In the genomic region with DNA sequence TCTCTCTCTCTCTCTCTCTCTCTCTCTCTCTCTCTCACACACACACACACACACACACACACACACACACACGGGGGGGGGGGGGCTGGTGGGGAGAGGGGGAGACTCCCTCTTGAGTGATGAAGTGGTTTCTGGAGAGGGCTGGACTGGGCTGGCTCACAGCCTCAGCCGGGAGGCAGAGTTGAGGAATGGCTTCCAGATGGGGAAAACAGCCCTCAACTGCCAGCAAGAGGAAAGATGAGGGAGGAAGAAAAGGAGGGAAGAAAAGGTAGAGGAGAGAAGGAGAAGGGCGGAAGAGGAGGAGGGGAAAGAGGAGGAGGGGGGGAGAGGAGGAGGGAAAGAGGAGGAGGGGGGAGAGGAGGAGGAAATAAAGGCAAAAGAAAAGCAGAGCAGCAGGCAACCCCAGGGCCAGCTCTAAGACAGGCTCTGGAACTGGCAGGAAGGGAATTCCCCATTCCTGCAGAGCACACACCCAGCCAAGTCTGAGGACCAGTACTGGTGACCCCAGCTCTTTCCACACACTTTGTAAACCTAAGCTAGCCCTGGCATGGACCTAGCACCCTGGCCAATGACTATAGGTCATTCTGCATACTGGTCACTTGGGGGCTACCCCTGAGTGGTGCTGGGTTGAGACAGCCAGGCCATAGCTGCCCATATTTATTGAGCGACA, we compare ENCODE assay signal across 8 mouse cellular contexts. TPM values are rescaled to one million over a fixed set of nuclear protein-coding genes. Genes with fewer than 3 reads are reported as not detected.
DNase-seq lines count a peak whose midpoint lies in the region; ATAC-seq and TF ChIP-seq lines count a peak whose summit lies in the region.

No protein-coding gene starts in this region.

- H3K4me3 ChIP-seq in embryonic facial prominence, embryonic 14.5 days (ENCODE audit: low read depth, low read length), result no peak overlapping the region
- H3K4me3 ChIP-seq in limb, embryonic 11.5 days (ENCODE audit: low read depth, low read length), result no peak overlapping the region
- no peak overlapping the region for H3K4me3 ChIP-seq in cerebellum, adult 2 months (replicated peaks; ENCODE audit: insufficient read depth, low read depth, low read length)

- TF ChIP-seq POLR2A in cerebellum, adult 2 months (IDR thresholded peaks at IDR 0.05; ENCODE audit: borderline replicate concordance, insufficient read depth, low read length), result no peak

- H3K9ac ChIP-seq in embryonic facial prominence, embryonic 14.5 days (ENCODE audit: low read depth, low read length), result peak overlapping the region; percentile 35; the same call in 1 of the 2 replicates
- H3K9ac ChIP-seq in limb, embryonic 11.5 days (ENCODE audit: low read length), result peak overlapping the region; percentile 51

- no peaks in the 10 kb centered on the region for H3K9me3 ChIP-seq in embryonic facial prominence, embryonic 14.5 days (ENCODE audit: control insufficient read depth, low read length)
- H3K9me3 ChIP-seq in limb, embryonic 11.5 days (ENCODE audit: control insufficient read depth, low read length), result no peaks in the 10 kb centered on the region

- H3K4me2 ChIP-seq in embryonic facial prominence, embryonic 14.5 days (ENCODE audit: low read depth, low read length), result peak overlapping the region; percentile 35
- H3K4me2 ChIP-seq in limb, embryonic 11.5 days (ENCODE audit: low read depth, severe bottlenecking), result peak overlapping the region; percentile 42

- 37% methylated on average over 3 of the region's 4 CpGs for WGBS in embryonic facial prominence, embryonic 14.5 days
- WGBS in limb, embryonic 11.5 days, result 22% methylated on average over 3 of the region's 4 CpGs
- WGBS in cerebellum, adult 2 months, result 60% methylated on average over 4 of the region's 4 CpGs

- no peak for ATAC-seq in CD4-positive, CD25-positive, alpha-beta regulatory T cell, adult 4 months
- peak; percentile 79 for ATAC-seq in embryonic facial prominence, embryonic 14.5 days (ENCODE audit: low read depth)
- ATAC-seq in limb, embryonic 11.5 days (ENCODE audit: insufficient number of reproducible peaks, low FRiP score, low TSS enrichment, low read depth), result peak; percentile 87

- H3K27me3 ChIP-seq in embryonic facial prominence, embryonic 14.5 days (replicated peaks; ENCODE audit: control insufficient read depth, insufficient read depth, low read length), result no peaks in the 10 kb centered on the region
- H3K27me3 ChIP-seq in limb, embryonic 11.5 days (ENCODE audit: control insufficient read depth, insufficient read depth, low read length), result no peaks in the 10 kb centered on the region
- no peaks in the 10 kb centered on the region for H3K27me3 ChIP-seq in cerebellum, adult 2 months (ENCODE audit: control insufficient read depth, insufficient read depth, low read length)

- no peaks in the 10 kb centered on the region for H3K36me3 ChIP-seq in embryonic facial prominence, embryonic 14.5 days (ENCODE audit: control insufficient read depth, insufficient read depth, low read length)
- H3K36me3 ChIP-seq in limb, embryonic 11.5 days (ENCODE audit: control insufficient read depth, insufficient read depth, low read length), result no peaks in the 10 kb centered on the region

- peak; percentile 36 for DNase-seq in CD4-positive, CD25-positive, alpha-beta regulatory T cell, adult 2 months (ENCODE audit: low read depth, low spot score)
- peak; percentile 89 for DNase-seq in embryonic facial prominence, embryonic 14.5 days (ENCODE audit: low spot score)
- DNase-seq in heart, postnatal 4 days, result peak; percentile 71
- peak; percentile 79 for DNase-seq in limb, embryonic 11.5 days (ENCODE audit: low spot score)
- peak; percentile 65 for DNase-seq in neural tube, embryonic 10.5 days (ENCODE audit: extremely low spot score, low spot score)
- no peak for DNase-seq in cerebellum, adult 2 months
- DNase-seq in left cerebral cortex, adult 9 months (ENCODE audit: low spot score in 2 of 2), result no peak

- H3K27ac ChIP-seq in embryonic facial prominence, embryonic 14.5 days (replicated peaks; ENCODE audit: low read depth, low read length), result peak overlapping the region; percentile 97
- H3K27ac ChIP-seq in limb, embryonic 11.5 days (replicated peaks; ENCODE audit: low read depth, low read length), result peak overlapping the region; percentile 99
- no peak overlapping the region for H3K27ac ChIP-seq in cerebellum, adult 2 months (ENCODE audit: insufficient read depth, low read length)

- H3K4me1 ChIP-seq in embryonic facial prominence, embryonic 14.5 days (ENCODE audit: control insufficient read depth, insufficient read depth, low read length), result peaks cover 15% of the 10 kb centered on the region
- peaks cover 31% of the 10 kb centered on the region for H3K4me1 ChIP-seq in limb, embryonic 11.5 days (ENCODE audit: control insufficient read depth, insufficient read depth, low read length)
- H3K4me1 ChIP-seq in cerebellum, adult 2 months (ENCODE audit: control insufficient read depth, insufficient read depth, low read length), result peaks cover 23% of the 10 kb centered on the region

- no peak for TF ChIP-seq CTCF in cerebellum, adult 2 months (IDR thresholded peaks at IDR 0.05; ENCODE audit: borderline replicate concordance, insufficient read depth, low read depth, low read length)

RNA-seq across cellular contexts. Expression of gene Tspan32, which starts 4.3 kb away (rescaled TPM):
- polyA plus RNA-seq in CD4-positive, CD25-positive, alpha-beta regulatory T cell, adult 4 months (2017; shearing (Covaris generic)), result 100 to 1,000 TPM; 672 to 754 TPM
- 3.5 TPM in 2 replicates for polyA plus RNA-seq in embryonic facial prominence, embryonic 14.5 days (2014; fragmentation: Nextera tagmentation; extraction: Ambion mirVana)
- total RNA-seq in heart, postnatal 4 days (2021), result under 1 TPM; 0.45 to 0.64 TPM
- polyA plus RNA-seq in limb, embryonic 11.5 days (2014; fragmentation: Nextera tagmentation; extraction: Ambion mirVana), result 3.8 and 4.8 TPM in 2 replicates
- 0.25 and 0.32 TPM in 2 replicates for polyA plus RNA-seq in cerebellum, adult 2 months (2012; rRNA removed)

RNA-seq across cellular contexts. Expression of gene Ascl2, which starts 40.1 kb away (rescaled TPM):
- 1 to 10 TPM in 1 of 2 experiments, under 1 TPM in 1; 0.66 to 1.7 TPM for polyA plus RNA-seq in CD4-positive, CD25-positive, alpha-beta regulatory T cell, adult 4 months (2017; shearing (Covaris generic))
- 0.89 and 1.00 TPM in 2 replicates for polyA plus RNA-seq in embryonic facial prominence, embryonic 14.5 days (2014; fragmentation: Nextera tagmentation; extraction: Ambion mirVana)
- not detected for total RNA-seq in heart, postnatal 4 days (2021)
- polyA plus RNA-seq in limb, embryonic 11.5 days (2014; fragmentation: Nextera tagmentation; extraction: Ambion mirVana), result 0.39 and 0.70 TPM in 2 replicates
- polyA plus RNA-seq in cerebellum, adult 2 months (2012; rRNA removed), result 0.74 and 0.89 TPM in 2 replicates

RNA-seq across cellular contexts. Expression of gene Cd81, which starts 43.4 kb away (rescaled TPM):
- 100 to 1,000 TPM; 290 to 354 TPM for polyA plus RNA-seq in CD4-positive, CD25-positive, alpha-beta regulatory T cell, adult 4 months (2017; shearing (Covaris generic))
- polyA plus RNA-seq in embryonic facial prominence, embryonic 14.5 days (2014; fragmentation: Nextera tagmentation; extraction: Ambion mirVana), result 635 and 636 TPM in 2 replicates
- 100 to 1,000 TPM; 600 to 620 TPM for total RNA-seq in heart, postnatal 4 days (2021)
- polyA plus RNA-seq in limb, embryonic 11.5 days (2014; fragmentation: Nextera tagmentation; extraction: Ambion mirVana), result 317 and 321 TPM in 2 replicates
- polyA plus RNA-seq in cerebellum, adult 2 months (2012; rRNA removed), result 841 and 916 TPM in 2 replicates

RNA-seq across cellular contexts. Expression of gene Tssc4, which starts 59.9 kb away (rescaled TPM):
- 10 to 100 TPM; 34.8 to 52.8 TPM for polyA plus RNA-seq in CD4-positive, CD25-positive, alpha-beta regulatory T cell, adult 4 months (2017; shearing (Covaris generic))
- 52.2 and 66.7 TPM in 2 replicates for polyA plus RNA-seq in embryonic facial prominence, embryonic 14.5 days (2014; fragmentation: Nextera tagmentation; extraction: Ambion mirVana)
- 10 to 100 TPM; 32.6 to 33.9 TPM for total RNA-seq in heart, postnatal 4 days (2021)
- 76.9 and 82.1 TPM in 2 replicates for polyA plus RNA-seq in limb, embryonic 11.5 days (2014; fragmentation: Nextera tagmentation; extraction: Ambion mirVana)
- 101 and 106 TPM in 2 replicates for polyA plus RNA-seq in cerebellum, adult 2 months (2012; rRNA removed)

Comparison
In these comparisons a context has a peak if more than half of its experiments do, and no peak if none do; other contexts are left out.
1. DNase-seq: peak in CD4-positive, CD25-positive, alpha-beta regulatory T cell, adult 2 months (single experiment), embryonic facial prominence, embryonic 14.5 days (single experiment), heart, postnatal 4 days (single experiment), limb, embryonic 11.5 days (single experiment) and neural tube, embryonic 10.5 days (single experiment); none in cerebellum, adult 2 months (0 of 2) and left cerebral cortex, adult 9 months (0 of 2).
2. RNA of gene Tspan32, which starts 4.3 kb away (polyA plus RNA-seq): 672 to 754 TPM in CD4-positive, CD25-positive, alpha-beta regulatory T cell, adult 4 months; 3.8 to 4.8 TPM in limb, embryonic 11.5 days, 3.5 TPM in embryonic facial prominence, embryonic 14.5 days and 0.25 to 0.32 TPM in cerebellum, adult 2 months; every median in the first group is over 100 times any median in the second.